Mouse (Mus musculus): Measurements from ENCODE around the gene Cux2.

The Cux2 gene

DNA sequence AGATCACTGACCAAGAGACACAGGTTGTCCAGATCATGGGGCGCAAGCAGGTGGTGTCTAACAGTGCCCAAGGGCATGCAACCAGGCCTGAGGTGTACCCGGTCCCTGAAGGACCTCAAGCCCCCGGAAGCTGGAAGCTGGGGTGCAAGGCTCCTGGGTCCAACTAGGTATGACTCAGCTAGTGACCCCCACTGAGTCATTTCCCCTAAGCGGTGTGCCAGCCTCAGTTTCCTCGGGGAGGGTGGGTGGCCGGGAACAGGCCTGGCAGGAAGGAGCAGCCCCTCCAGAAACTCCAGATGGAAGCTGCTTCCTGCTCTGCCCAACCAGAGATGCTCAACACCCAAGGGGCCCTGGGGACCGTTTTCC lies 215.7 kb downstream of the Cux2 start:
- DNase-seq: peak; percentile 74

DNA sequence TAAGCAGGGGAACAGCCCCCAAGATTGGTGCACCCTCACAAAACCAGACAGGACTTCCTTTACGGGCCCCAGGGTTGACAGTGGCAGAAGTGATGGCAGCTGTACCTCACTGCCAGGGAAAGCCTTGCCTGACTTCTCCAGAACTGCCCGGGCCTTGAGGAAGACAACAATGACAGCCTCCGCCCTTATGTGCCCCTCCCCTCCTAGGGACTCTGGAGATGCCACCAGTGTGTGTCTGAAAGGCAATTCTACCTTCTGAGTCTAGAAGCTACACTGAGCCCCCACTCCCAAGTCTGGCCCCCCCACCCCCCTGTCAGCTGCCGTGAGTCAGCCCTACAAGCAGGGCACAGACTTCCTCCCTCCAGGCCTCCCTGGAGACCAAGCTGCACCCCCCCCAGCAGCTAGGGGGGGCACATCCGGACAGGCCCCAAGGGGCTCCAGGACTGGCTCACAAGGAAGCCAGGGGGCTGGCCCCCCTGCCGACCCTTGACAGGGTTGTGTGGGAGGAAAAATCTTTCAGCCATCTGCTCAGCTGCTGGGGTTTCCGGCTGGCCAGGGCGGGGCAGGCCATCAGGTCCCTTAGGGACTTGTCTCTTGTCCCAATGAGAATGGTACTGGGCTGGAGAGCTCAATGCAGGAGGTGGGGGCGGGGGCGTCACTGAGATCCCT lies 216.2 kb downstream of the Cux2 start:
- DNase-seq: peak; percentile 82

DNA sequence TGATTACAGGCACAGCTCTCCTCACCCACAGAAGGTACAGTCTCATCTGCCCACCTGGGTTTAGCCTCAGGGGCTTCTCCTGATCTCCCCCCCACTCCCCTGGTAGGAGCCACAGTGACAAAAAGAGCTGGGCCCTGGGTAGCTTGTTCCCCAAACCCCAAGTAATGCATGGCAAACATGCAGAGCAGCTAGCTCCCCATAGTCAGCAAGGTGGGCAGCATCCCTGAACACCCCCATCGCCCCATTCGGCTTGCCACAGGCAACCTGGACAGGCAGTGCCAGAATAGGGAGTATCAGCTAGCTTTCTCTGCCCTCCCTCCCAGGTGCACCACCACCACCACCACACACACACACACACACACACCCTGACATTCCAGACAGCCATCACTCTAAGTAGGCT lies 216.7 kb downstream of the Cux2 start:
- peak; percentile 59 for DNase-seq

DNA sequence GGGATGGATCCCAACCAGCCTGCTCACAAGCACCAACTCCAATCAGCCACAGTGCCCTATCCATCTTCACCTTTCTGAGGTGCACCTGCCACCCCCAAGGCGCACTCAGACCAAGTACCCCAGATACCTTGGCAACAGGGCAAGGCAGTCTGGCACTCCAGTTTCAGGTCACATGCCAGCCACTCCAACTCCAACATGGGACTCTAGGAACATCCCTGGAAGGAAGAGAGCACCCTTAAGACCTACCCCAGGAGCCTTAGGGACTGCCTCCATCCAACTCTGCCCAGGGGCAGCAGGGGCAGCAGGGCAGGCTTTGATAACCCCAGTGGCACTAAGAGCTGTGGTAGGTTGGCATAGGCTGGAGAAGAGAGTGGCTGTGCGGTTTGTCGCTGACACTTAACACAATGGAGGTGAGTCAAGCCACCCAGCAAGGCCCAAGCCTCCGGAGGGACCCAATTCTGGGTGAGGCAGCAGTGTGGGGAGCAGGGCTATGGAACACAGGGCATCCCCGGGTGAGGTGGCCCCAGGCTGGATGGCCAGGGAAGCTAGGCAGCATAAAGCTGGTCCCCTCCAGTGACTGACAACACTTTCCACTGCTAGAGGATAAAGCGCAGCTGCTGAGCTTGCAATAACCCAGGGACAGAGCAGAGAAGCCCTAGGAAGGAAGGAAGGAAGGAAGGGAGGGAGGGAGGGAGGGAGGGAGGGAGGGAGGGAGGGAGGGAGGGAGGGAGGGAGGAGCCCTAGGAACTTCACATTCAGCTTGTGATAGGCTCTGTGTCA lies 217.3 kb downstream of the Cux2 start:
- DNase-seq: peak; percentile 63

DNA sequence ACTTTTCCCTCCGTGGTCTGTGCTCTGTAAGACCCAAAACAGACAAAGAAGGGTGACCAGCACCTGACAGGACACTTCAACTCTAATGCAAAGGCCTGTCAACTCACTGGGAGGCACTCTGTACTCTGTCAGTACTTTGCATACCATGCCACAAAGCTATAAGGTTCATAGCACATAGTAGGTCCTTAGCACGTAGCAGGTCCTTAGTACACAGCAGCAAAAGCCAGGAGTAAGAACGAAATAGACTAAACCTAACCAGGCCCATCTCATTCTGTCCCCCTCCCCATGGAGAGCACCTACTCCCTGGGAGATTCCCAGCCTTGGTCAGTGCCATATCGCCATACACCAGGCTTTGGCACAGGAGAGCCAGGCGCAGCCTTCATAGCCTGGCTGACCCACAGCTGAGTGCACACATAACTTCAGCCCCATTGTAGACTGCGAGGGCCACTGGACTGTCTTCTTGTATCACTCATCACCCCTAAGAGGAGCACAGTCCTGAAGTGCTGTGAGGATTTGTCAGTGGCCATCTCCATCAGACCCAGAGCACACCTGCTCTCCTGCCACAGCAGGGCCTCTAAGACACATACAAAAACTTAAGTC lies 218.8 kb downstream of the Cux2 start:
- no peak for DNase-seq

DNA sequence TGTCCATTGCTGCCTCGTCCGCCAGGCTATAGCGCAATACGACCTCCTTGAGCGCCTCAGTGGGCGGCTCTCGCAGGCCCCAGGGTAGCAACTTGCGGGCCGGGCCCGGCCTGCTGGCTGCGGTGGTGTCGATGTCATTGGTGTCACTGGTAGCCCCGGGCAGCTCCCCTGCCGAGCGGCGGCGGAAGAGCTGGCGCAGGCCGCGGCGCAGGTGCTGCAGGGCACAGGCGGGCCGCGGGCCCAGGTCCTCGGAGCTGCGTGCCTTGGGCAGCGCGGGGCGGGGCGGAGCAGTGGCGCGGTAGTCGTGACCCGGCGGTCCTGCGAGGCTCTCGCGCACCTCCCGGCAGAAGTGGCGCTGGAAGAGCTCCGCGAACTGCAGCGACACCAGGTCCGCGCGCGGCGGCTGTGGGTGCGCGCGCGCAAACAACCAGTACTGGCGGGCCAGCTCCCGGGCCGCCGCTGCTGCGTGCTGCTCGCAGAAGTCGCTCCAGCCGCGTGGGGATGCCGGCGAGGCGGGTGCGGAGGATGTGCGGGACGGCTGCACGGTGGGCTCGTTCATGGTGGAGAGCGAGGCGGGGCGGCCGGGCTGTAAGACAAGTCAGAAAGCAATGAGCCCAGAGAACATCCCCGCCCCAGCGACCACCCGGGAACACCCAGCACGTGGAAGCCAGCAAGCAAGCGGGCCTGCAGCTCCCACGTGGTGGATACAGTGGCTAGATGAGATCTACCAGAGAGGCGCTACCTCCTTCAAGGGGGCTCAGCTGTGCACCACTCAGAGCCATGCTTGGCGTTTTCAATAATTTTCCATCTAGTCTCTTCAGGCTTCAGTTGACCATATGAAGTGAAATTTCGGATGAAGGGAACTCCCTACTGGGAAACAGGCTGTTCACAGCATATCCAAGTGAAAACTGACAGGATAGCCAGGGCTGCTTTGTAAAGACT lies 221.1 kb downstream of the Cux2 start:
- peak; percentile 82 for DNase-seq

DNA sequence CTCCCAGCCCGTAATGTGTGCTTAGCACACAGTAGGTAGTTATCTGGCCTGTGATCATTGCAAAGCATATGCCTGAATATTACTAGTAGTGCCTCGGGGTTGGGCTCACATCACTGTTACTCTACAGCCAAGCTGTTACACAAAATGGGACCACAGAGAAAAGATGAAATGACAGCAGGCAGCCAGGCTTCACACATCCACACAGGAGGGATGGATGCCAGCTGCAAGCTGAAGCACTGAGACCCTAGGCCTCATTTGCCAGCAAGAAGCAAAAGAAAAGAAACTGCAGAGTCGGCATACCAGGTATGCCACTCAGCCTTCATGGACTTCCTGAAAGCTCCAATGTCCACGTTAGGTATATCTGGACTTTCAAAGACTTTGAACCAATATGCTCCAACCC lies 222.0 kb downstream of the Cux2 start:
- DNase-seq: no peak

DNA sequence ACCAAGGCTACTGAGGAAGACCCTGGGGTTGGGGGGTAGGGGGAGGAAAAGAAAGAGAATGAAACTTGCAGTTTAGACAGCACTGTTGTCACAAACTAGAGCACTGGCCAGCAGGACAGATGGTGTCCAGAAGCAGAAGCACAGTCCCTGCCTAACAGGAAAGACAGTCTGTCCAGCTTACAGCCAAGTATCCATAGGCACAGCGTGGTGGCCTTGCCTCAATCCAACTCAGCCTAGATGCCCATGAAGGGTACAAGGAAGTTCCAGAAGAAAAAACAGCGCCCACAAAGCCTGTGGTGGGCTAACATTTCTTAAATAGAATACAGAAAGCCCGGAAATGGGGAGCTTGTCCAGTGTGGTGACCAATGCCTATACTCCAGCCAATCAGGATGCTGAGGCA lies 224.3 kb downstream of the Cux2 start:
- peak; percentile 74 for DNase-seq

DNA sequence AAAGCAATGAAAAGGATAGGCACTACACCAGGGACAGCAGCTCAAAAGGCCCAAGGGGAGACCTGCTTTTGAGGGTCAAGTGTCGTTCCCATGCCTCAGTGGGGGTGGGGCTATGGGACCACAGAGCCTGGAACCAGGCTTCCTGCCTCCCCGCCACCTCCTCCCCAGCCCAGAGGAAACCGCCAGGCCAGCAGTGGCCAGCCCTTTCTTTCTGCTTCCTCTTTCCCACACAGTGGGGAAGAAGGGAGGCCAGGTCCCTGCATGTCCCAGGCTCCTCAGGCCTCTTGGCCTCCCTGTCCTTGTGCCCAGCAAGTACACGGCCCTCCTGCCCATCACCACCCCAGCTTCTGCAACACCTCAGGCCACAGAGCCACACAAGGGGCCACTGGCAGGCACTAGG lies 225.8 kb downstream of the Cux2 start:
- peak; percentile 47 for DNase-seq

DNA sequence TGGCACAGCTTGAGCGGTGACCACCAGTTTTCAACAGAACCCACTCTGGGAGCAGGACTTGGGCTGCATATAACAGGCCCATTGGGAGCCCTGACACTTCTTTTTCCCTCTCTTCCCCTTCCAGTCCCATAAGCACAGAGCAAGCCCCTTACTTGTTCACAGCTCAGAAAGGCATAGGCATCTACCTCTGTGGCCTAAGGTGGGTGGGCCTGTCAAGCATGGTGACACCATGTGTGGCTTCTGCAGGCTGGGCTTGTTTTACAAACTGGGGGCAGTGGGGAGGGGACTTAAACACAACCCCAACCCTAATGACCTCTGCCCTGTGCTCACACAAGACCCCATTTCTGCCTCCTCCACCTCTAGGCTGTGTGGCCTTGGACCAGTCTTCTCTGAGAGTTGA lies 226.2 kb downstream of the Cux2 start:
- DNase-seq: peak; percentile 30

DNA sequence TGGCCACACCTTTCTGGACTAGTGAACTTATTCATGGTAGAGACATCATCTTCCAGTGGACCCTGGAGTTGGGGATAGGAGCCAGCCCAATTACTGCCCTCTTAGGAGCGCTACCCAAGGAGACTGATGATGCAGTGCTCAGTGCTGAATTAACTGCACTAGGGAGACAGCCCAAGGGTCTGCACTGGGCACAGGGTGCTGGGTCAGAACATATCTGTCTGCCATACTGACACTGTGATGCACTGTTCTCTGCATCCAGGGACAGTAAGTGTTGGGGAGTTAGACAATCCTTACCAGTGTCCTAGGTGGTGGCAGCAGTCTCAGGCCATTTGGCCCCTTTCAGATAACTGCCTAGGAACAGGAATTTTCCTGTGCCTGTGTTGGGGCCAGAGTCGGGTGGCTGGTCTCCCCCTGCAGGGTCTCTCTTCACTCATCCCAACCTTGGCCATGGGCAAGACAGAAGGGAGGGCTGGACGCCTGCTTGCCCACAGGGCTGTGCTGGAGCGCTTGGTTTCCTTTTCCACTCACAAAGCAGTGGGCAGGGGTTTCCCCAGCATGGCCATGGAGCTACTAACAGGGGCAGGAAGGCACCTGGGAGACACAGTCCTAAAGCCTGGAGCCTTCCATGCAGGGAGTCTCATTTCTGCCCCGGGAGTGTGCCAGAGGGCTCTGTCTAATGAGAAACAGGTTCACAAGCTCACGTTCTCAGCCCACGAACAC lies 227.0 kb downstream of the Cux2 start:
- DNase-seq: peak; percentile 40

DNA sequence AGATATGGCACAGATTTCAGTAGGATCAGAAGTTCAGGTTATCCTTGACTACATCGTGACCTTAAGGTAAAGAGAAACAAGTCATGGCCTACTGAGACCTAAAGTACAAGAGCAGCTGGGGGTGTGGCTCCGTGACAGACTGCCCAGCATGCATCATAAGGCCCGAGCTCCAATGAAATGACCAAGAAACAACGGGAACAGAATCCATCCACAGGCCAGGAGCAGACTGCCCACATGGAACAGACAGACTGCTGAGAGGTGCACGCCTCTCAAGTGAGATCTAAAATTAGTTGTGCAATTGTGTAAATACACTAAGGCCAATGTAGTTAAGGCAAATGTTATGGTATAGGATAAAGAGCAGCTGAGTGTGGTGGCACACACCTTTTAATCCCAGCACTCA lies 228.3 kb downstream of the Cux2 start:
- DNase-seq: peak; percentile 54

DNA sequence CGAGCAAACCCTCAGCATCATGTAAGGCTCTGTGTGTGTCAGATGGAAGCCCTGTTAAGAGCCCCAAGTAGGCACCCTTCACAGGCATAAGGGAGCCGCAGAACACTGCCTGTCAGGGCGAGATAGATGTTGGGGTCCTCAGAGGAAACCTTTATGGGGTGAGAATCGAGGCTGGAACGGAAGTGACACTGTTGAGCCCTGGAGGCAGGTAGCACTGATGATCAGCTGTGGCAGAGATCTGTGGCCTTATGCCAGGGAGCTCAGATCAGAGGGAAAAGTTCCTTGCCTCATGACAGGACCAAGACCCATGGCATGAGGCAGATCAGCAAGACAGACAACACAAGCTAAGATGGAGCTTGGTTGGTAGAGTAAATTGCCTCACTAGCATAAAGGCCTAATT lies 228.8 kb downstream of the Cux2 start:
- peak; percentile 42 for DNase-seq

DNA sequence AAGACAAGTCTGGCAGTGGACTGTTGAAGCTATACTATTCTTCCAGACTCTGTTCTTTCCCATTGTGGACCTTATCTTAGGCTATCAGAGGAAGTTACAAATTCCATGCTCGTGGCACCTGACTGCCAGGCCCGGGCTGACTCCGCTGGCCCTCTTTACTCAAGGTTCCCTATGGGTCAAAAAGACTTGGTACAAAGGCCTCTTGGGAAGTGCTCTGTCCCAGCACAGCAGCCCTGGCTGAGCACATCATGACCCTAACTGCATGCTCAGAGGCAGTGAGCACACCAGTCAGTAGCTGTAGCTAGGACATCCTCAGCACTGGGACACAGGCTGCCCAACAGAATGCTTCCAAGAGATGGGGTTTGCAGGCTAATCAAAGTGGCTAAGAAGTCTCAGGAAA lies 229.2 kb downstream of the Cux2 start:
- no peak for DNase-seq

DNA sequence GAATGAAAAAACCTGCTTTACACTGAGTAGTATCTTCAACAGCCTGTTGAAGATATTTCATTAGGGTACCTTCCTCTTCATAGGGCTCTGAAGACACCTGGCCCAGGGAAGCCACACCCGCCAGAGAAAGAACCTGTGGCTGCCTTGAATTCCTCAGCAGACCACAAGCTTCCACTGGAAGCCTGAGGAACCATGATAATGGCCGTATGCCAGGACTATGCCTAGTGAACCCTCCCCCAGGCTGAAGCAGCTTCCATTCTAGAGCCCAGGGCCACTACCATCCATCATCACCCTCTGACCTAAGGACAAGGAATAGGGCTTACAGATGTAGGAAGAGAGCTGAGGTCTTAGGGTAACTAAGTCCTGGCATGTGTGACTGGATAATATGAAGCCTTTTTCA lies 229.7 kb downstream of the Cux2 start:
- DNase-seq: peak; percentile 36

DNA sequence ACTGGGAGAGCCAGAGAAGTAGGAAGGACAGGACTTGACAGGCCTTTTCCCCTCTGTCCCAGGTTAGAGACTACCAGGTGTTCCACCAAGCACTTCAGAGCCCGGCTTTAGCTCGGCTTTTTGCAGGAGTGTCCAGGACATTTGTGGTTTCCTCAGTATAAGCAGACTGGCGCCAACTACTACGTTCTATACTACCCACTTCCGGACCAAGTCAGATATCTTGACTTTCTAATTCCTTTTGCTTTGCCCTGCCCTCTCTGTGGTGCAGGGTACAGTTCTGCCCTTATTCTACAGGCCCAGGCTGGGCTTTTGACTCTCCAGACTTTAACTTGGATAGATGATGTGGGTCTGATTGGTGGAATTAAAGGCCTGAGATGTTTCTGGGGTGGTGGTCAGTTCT lies 230.3 kb downstream of the Cux2 start:
- no peak for DNase-seq

DNA sequence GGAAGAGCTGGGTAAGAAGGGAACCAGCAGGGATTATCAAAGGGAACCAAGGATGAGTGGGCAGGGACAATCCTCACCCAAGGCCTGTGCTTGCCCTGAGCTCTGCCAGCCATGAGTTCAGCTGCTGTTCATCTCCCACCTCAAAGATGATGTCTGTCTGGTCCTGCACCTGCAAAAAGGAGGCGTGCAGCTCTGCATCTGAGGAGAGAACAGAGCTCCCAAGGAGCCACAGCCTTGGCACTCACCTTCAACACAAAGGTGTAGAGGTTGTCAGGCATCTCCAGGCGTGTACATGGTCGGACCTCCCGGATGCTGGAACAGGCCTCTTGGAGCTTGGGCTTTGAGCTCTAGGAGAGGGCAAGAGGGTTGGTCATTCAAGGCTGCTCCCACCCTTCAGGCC lies 231.0 kb downstream of the Cux2 start:
- no peak for DNase-seq

DNA sequence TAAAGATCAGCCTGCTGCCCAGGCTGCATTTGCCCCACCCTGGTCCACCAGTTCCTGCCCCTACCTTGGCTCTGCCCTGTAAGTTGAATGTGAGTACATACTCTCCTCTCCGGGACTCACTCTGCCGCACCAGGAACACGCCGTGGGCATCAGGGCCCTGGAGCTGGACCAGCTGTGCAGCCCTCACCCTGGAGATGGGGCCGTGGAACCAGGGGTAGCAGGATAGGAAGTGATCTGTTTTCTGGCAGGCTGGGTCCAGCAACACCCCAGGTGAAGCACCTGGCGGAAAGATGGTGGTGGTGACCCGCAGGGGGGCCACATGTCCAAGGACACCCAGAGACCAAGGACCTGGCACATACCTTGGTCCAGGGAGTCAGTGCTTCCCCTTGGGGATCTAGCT lies 231.5 kb downstream of the Cux2 start:
- DNase-seq: peak; percentile 46

DNA sequence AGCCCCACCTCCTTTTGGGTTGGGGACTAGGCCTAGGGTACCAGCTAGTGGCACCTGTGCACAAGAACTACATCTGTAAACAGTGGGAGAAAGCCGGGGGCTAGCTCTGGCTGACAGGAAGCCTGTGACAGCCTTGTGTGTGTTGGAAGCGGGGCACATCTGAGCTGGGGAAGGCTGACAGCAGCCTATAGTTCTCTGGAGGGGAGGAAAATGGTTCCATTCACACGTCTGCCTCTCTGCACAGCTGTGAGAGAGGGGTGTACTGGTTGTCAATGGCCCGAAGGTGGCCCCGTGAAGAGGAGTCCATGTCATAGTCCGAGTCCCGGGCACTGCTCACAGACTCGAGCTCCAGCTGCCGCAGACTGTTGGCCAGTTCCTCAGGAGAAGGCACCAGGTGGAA lies 232.4 kb downstream of the Cux2 start:
- DNase-seq: peak; percentile 23

DNA sequence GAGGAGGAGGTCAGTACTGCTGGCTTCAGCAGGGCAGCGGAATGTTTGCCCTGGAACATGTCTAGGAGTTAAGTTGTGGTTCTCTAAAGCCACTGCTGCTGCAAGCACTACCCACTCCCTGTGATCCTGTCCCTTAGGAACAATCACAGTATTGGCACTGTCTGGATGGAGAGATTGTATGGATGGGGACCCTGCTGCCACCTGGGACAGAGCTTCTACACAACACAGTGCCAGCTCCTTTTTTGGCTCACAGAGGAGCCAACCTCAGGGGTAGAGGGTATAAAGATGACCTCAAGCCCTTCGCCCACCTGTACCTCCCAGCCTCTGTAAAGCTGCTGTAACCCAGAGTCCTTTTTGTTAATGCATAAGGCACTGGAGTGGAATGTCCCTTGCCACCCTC lies 233.3 kb downstream of the Cux2 start:
- DNase-seq: no peak

DNA sequence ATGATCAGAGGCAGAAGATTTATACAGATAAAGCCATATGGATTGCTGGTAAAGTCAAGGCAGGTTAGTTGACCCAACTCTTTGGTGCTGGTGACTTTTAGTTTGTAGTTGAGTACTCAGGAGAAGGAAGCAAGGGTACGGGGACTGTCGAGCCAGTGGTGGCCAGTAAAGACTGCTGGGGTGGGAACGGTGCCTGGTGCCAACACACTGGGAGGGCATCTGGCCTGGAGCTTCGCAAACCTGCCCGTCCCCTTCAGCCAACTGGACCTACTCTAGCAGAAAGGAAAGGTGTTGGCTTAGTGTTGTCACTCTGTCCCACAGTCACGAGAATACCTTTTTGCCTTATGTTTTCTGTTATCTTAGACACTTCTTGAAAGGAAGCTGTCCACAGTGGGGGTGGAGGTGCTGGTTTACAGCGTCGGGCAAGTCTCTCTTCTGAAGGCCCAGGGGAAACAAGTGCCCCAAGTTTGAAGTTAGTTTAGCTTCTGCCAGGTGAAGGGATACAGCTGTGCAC lies 234.0 kb downstream of the Cux2 start:
- peak; percentile 31 for DNase-seq

DNA sequence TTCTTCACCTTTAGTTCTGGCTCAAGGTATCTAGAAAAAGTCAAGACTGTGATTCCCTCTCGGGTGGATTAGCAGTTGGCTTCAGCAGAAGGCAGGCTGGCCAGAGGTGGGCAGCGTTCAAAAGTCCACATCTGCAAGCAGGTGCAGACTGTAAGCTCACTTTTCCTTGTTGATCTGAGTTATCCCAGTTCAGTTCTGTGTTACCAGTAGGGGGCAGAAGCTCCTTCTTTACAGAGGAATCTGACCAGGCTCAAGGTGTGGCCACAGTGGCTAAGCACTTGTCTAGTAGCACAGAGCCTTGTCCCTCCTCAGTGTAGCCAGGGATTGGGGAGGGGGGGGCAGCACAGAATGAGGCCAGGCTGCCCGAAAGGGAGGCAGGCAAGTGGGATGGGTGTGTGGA lies 234.8 kb downstream of the Cux2 start:
- peak; percentile 76 for DNase-seq

Data from cerebellum, adult 11-12 months (tissue).